Mouse (Mus musculus): Measurements from ENCODE around the gene Gm21818. TPM values are rescaled to one million over a fixed set of nuclear protein-coding genes. Genes with fewer than 3 reads are reported as not detected.

Gene Gm21818
- not detected in 2 replicates for total RNA-seq (2023)

DNA sequence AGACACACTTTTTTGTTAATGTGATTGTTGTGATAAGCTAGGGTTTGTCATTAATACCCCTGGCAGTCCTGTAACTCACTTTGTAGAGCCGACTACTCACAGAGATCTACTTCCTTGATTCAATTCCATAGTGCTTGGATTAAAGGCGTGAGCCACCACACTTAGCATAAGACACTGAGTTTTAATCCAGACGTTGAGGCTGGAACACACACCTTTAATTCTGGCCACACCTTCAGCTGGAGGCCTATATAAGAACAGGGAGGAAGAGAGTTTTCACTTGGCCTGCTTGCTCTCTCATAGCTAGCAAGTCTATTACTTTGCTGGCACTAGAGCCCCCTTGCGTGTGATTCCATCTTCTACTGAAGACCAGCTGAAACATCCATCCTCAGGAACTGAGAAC, at the start of gene Gm21818:
TSS of gene Gm21818 (plus strand) at position 301 of the 400 bp plus-strand sequence.

DNA sequence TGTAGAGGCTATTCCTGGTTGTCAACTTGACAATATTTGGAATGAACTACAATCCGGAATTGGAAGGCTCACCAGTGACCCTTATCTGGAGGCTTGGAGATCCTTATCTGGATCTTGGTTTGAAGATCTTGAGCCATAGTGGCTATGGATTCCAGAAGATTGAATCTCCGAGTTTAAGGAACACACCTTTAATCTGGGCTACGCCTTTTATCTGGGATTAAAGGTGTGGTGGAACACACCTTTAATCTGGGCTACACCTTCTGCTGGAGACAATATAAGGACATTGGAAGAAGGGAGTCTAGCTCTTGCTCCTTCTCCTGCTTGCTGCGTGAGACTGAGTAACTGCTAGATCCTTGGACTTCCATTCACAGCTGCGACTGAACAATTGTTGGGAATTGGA, 32.3 kb upstream of the Gm21818 start, which contains the start of gene Gm20767:
TSS of gene Gm20767 (plus strand) at position 301 of the 400 bp plus-strand sequence.

DNA sequence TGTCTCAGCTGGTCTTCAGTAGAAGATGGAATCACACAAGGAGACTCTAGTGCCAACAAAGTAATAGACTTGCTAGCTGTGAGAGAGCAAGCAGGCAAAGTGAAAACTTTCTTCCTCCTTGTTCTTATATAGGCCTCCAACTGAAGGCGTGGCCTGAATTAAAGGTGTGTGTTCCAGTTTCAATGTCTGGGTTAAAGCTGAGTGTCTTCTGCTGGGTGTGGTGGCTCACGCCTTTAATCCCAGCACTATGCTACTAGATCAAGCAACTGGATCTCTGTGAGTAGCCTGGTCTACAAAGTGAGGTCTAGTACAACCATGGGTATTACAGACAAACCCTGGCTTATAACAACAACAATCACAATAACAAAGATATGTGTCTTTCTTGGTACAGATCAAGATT, 43.6 kb downstream of the Gm21818 start, which contains the start of gene Gm21762:
TSS of gene Gm21762 (minus strand) at position 101 of the 400 bp plus-strand sequence.

Other genes starting within 250 kb of the Gm21818 start
- gene Gm21761, start 243.2 kb upstream of the Gm21818 start, total RNA-seq (2023) = not detected in 2 replicates
- not detected in 2 replicates for gene B020031M17Rik, start 221.6 kb upstream of the Gm21818 start, total RNA-seq (2023)
- gene Gm36079, start 145.4 kb upstream of the Gm21818 start, total RNA-seq (2023) = 5.9 and 9.5 TPM in 2 replicates
- gene Gm21188, start 120.2 kb upstream of the Gm21818 start, total RNA-seq (2023) = 48.4 and 53.6 TPM in 2 replicates
- gene Gm20767, start 32.2 kb upstream of the Gm21818 start, total RNA-seq (2023) = not detected in 2 replicates
- gene Gm21762, start 43.5 kb downstream of the Gm21818 start, total RNA-seq (2023) = not detected in 2 replicates
- not detected in 2 replicates for gene Gm21731, start 66.7 kb downstream of the Gm21818 start, total RNA-seq (2023)
- not detected in 2 replicates for gene AF067061, start 90.7 kb downstream of the Gm21818 start, total RNA-seq (2023)
- 0.57 and 1.7 TPM in 2 replicates for gene BC147527, start 128.0 kb downstream of the Gm21818 start, total RNA-seq (2023)
- not detected in 2 replicates for gene Tcstv3, start 144.4 kb downstream of the Gm21818 start, total RNA-seq (2023)

All from neutrophil, adult 65 days (primary cell).